Mouse (Mus musculus) macrophage (primary cell): ENCODE results near the gene Cdx2. TPM values are rescaled to one million over a fixed set of nuclear protein-coding genes. Genes with fewer than 3 reads are reported as not detected.

Source experiments
- H3K27ac ChIP-seq: fragments of 350-480 bp; formaldehyde crosslinking; 2 replicates; pipeline ENCODE4 v1.9.0; 2021
- H3K36me3 ChIP-seq: fragments of 350-480 bp; formaldehyde crosslinking; 2 replicates; pipeline ENCODE4 v1.9.0; 2021; ENCODE audit errors: inconsistent target
- H3K4me3 ChIP-seq: fragments of 350-480 bp; formaldehyde crosslinking; 2 replicates; pipeline ENCODE4 v1.9.0; 2021; ENCODE audit errors: inconsistent target
- H3K79me2 ChIP-seq: fragments of 350-480 bp; formaldehyde crosslinking; 2 replicates; pipeline ENCODE4 v1.9.0; 2021; ENCODE audit errors: inconsistent target
- WGBS: methylation state at CpG from one replicate; pipeline ENCODE4 v1.1.7; 2026; ENCODE audit warnings: inconsistent platforms; ENCODE audit not compliant: missing documents; 5-methylcytosine and 5-hydroxymethylcytosine counted together
- polyA plus RNA-seq: library from polyadenylated mRNA; stranded (reverse); fragments of 250-400 nt; gene quantifications from 3 replicates; pipeline ENCODE4 v1.2.4, GENCODE M21; 2018; ENCODE audit warnings: inconsistent platforms

Gene Cdx2
- polyA plus RNA-seq, 1 experiment from 2014 or later, result not detected

DNA sequence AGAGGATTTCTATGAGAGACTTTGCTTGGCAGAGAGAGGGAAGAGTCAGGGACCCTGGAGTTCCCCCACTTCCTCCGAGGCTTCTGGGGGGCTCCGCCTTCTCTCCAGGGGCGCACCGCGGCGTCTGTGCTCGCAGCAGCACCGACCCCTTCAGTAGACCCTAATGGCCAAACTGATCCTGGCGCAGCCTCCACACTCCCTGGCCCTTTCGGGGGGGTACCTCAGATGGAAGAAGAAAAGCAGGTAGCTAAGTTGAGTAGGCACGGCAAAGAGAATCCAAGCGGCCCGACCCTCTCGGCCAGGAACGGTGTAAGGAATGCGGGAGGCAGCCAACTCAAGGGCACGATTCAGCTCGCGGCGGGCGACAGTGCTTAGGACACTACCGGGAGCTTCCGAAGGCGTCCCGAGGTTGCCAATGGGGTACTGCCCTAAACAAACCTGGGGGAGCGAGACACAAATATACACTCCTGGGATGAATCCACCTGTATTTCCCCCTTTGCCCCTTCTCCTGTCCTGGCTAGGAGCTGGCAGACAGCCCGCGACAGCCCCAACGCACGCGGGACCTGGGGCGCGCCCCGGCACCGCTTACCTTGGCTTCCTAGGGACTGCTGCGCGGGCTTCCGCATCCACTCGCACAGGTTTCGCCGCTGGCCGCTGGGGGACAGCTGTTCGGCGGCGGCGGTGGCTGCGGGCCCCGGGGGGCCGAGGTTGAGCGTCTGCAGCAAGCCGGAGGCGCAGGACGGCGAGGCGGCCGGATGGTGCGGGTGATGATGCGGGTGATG lies 1.0 kb downstream of the Cdx2 start:
- WGBS, result 3% methylated on average over 45 of the region's 58 CpGs
- no peaks in the 10 kb centered on the region for H3K79me2 ChIP-seq
- no peaks in the 10 kb centered on the region for H3K36me3 ChIP-seq
- H3K27ac ChIP-seq, result no peak overlapping the region
- no peak overlapping the region for H3K4me3 ChIP-seq

GRCm38 (mm10) chr5:147305166-147305565 lies 1.9 kb downstream of the Cdx2 start:
- no peaks in the 10 kb centered on the region for H3K36me3 ChIP-seq
- 5% methylated on average over 16 of the region's 16 CpGs for WGBS
- H3K27ac ChIP-seq, result no peak overlapping the region

GRCm38 (mm10) chr5:147304276-147305155 lies 2.6 kb downstream of the Cdx2 start:
- WGBS, result 3% methylated on average over 52 of the region's 54 CpGs
- no peaks in the 10 kb centered on the region for H3K36me3 ChIP-seq
- no peak overlapping the region for H3K4me3 ChIP-seq
- H3K27ac ChIP-seq, result no peak overlapping the region
- no peaks in the 10 kb centered on the region for H3K79me2 ChIP-seq

More at GRCm38 (mm10) chr5:147305166-147305565, 1.9 kb downstream of the Cdx2 start:
- H3K79me2 ChIP-seq, result no peaks in the 10 kb centered on the region
- no peak overlapping the region for H3K4me3 ChIP-seq

DNA sequence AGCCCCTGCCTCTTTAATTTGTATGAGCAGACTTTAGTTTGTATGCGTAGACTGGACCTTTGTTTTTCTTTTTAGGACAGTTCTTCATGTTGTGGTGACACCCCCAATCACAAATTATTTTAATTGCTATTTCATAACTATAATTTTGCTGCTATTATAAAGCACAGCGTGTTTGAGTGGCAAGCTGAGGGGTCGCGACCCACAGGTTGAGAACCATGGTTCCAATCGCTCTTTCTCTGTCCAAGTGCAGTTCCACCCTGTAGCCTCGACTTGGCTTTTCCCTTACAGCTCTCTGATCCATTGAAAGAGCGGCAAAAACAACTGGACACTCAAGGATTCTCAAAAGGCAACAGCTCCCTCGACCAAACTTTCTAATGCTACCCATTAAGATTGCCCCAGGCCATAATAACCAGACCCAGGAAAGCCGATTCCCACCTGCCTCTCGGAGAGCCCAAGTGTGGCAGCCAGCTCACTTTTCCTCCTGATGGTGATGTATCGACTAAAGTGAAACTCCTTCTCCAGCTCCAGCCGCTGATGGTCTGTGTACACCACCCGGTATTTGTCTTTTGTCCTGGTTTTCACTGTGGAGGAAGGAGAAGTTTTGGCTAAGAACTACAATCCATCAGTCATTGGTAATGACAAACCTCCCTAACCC lies 4.2 kb downstream of the Cdx2 start:
- no peaks in the 10 kb centered on the region for H3K79me2 ChIP-seq
- no peak overlapping the region for H3K4me3 ChIP-seq
- no peak overlapping the region for H3K27ac ChIP-seq
- no peaks in the 10 kb centered on the region for H3K36me3 ChIP-seq
- WGBS, result 16% methylated on average over 13 of the region's 13 CpGs

DNA sequence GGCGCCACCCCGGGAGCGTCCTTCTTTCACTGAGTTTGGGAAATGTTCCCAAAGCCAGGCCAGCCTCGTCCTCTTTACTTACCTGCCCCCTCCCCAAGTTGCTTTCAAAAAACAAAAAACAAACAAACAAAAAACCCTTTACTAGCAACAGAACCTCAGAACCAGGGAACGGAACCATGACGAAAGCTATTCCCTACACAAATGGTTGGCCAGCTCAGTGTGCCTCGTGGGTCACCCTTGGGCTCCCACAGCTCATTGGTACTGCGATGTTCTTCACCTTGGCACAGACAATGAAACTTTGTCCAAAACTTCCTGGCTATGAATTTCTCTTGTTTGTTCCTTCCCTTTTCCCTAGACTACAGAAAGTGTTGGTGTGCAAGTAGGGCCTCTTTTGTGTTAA lies 4.9 kb downstream of the Cdx2 start:
- Histone ChIP-seq H3K79me2 (no peaks in the 10 kb centered on the region), H3K36me3 (no peaks in the 10 kb centered on the region), H3K27ac (no peak overlapping the region), H3K4me3 (no peak overlapping the region)
- 28% methylated on average over 8 of the region's 8 CpGs for WGBS

- Histone ChIP-seq H3K4me3 (no peak overlapping the region), H3K27ac (no peak overlapping the region), H3K79me2 (no peaks in the 10 kb centered on the region), H3K36me3 (no peaks in the 10 kb centered on the region)
- WGBS, result 12% methylated on average over 6 of the region's 10 CpGs
Measured at GRCm38 (mm10) chr5:147301781-147302070, 5.3 kb downstream of the Cdx2 start.

- 7% methylated on average over 20 of the region's 21 CpGs for WGBS
- Histone ChIP-seq H3K79me2 (no peaks in the 10 kb centered on the region), H3K27ac (no peak overlapping the region), H3K36me3 (no peaks in the 10 kb centered on the region), H3K4me3 (no peak overlapping the region)
Measured at GRCm38 (mm10) chr5:147300917-147301780, 5.9 kb downstream of the Cdx2 start.

DNA sequence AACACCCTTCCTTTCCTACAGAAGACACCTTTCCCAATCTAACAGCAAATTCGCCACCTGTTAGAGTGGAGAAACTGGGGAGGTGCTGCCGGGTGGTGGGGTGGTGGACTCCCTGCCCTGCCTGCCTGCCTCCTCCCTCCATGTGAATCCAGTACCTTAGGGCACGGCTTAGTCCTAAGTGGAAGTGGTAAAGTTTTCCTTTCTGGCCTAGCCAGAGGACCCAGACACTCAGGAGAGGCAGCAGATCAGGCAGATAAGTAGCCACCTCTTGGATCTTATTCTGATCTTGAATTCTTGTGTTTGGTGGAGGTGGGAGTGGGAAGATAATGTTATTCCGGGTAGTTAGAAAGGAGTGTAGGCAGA lies 7.1 kb downstream of the Cdx2 start:
- Histone ChIP-seq H3K27ac (no peak overlapping the region), H3K4me3 (no peak overlapping the region), H3K36me3 (no peaks in the 10 kb centered on the region), H3K79me2 (no peaks in the 10 kb centered on the region)
- 17% methylated on average over 4 of the region's 4 CpGs for WGBS

- 1% methylated on average over 36 of the region's 41 CpGs for WGBS
- H3K27ac ChIP-seq, result no peak overlapping the region
- H3K79me2 ChIP-seq, result no peaks in the 10 kb centered on the region
- H3K4me3 ChIP-seq, result no peak overlapping the region
- no peaks in the 10 kb centered on the region for H3K36me3 ChIP-seq
Measured at GRCm38 (mm10) chr5:147299255-147300000, 7.6 kb downstream of the Cdx2 start.

DNA sequence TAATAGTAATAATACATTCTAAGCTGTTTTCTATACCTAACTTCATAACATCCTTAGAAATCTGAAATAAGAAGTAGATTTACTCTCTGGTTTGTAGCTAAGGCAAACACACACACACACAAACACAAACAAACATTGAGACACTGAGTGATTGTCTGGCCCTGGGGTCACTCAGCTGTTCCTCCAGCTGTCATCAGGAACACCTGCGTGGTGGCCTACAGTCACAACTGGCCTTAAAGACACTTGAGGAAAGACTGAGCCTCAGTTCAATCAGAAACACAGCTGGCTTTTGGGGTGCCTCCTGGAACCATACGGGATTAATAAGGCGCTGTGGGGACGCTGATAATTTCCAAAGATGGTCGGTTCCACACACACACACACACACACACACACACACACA lies 9.8 kb downstream of the Cdx2 start:
- H3K27ac ChIP-seq, result no peak overlapping the region
- 60% methylated on average over 1 of the region's 5 CpGs for WGBS
- no peaks in the 10 kb centered on the region for H3K79me2 ChIP-seq
- no peaks in the 10 kb centered on the region for H3K36me3 ChIP-seq
- no peak overlapping the region for H3K4me3 ChIP-seq

DNA sequence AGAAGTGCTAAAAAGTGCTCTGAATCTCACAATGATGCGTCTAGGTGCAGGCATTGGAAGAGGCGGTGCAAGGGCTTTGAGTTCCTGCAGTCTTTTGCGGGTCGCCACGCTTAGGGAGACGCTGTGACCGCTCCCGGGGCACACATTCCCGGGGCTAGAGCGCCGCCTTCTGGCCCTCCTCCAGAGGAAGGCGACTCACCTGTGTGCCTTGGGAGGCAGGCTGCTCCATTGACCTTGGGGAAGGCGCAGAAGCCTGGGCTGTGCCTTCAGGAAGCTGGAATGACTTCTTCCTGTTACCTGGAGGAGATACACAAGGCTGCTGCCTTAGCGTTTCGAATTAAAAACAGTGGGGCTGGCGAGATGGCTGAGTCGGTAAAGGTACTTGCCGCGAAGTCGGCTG lies 12.9 kb downstream of the Cdx2 start:
- no peaks in the 10 kb centered on the region for H3K36me3 ChIP-seq
- no peak overlapping the region for H3K4me3 ChIP-seq
- 18% methylated on average over 20 of the region's 20 CpGs for WGBS
- H3K27ac ChIP-seq, result no peak overlapping the region
- no peaks in the 10 kb centered on the region for H3K79me2 ChIP-seq

- Histone ChIP-seq H3K27ac (no peak overlapping the region), H3K36me3 (no peaks in the 10 kb centered on the region), H3K79me2 (no peaks in the 10 kb centered on the region), H3K4me3 (no peak overlapping the region)
- 13% methylated on average over 15 of the region's 18 CpGs for WGBS
Measured at GRCm38 (mm10) chr5:147293127-147293910, 13.8 kb downstream of the Cdx2 start.

- no peak overlapping the region for H3K27ac ChIP-seq
- no peaks in the 10 kb centered on the region for H3K36me3 ChIP-seq
- H3K79me2 ChIP-seq, result no peaks in the 10 kb centered on the region
- 26% methylated on average over 13 of the region's 13 CpGs for WGBS
- H3K4me3 ChIP-seq, result no peak overlapping the region
Measured at GRCm38 (mm10) chr5:147292506-147293120, 14.5 kb downstream of the Cdx2 start.
